Mouse (Mus musculus): ENCODE measurements at regions not wholly inside any gene's neighbourhood (a gene's known extent, or its start where the extent isn't known, plus 50 kb on each side); places are given as distances from the start of the nearest gene placed in this dataset.

GRCm38 (mm10) chr7:74876667-74877066 lies 322.1 kb upstream of the Slco3a1 start:
- DNase-seq: no peak

- DNase-seq: no peak
These were observed 315.7 kb upstream of the Slco3a1 start for GRCm38 (mm10) chr7:74870250-74870649.

- DNase-seq: no peak
These were observed 308.1 kb upstream of the Slco3a1 start for GRCm38 (mm10) chr7:74862727-74863126.

- no peak for DNase-seq
These were observed 289.8 kb upstream of the Slco3a1 start for GRCm38 (mm10) chr7:74844306-74844929.

GRCm38 (mm10) chr7:74823286-74823685 lies 268.7 kb upstream of the Slco3a1 start:
- DNase-seq: no peak

GRCm38 (mm10) chr7:74793241-74793640 lies 238.7 kb upstream of the Slco3a1 start:
- no peak for DNase-seq

- DNase-seq: no peak
These were observed 234.1 kb upstream of the Slco3a1 start for GRCm38 (mm10) chr7:74788696-74789095.

GRCm38 (mm10) chr7:74771435-74772406 lies 217.1 kb upstream of the Slco3a1 start:
- DNase-seq: no peak

- DNase-seq: no peak
These were observed 212.0 kb upstream of the Slco3a1 start for GRCm38 (mm10) chr7:74766550-74766949.

GRCm38 (mm10) chr7:74757469-74757868 lies 202.9 kb upstream of the Slco3a1 start:
- DNase-seq: no peak

GRCm38 (mm10) chr7:74747704-74748103 lies 193.1 kb upstream of the Slco3a1 start:
- DNase-seq: no peak

- DNase-seq: no peak
These were observed 180.4 kb upstream of the Slco3a1 start for GRCm38 (mm10) chr7:74734941-74735340.

GRCm38 (mm10) chr7:74726324-74726991 lies 171.9 kb upstream of the Slco3a1 start:
- no peak for DNase-seq

GRCm38 (mm10) chr7:74719321-74719720 lies 164.7 kb upstream of the Slco3a1 start:
- DNase-seq: no peak

- DNase-seq: no peak
These were observed 155.5 kb upstream of the Slco3a1 start for GRCm38 (mm10) chr7:74709993-74710581.

GRCm38 (mm10) chr7:74709006-74709405 lies 154.4 kb upstream of the Slco3a1 start:
- DNase-seq: no peak

GRCm38 (mm10) chr7:74703533-74703932 lies 149.0 kb upstream of the Slco3a1 start:
- no peak for DNase-seq

- no peak for DNase-seq
These were observed 143.3 kb upstream of the Slco3a1 start for GRCm38 (mm10) chr7:74697794-74698354.

- DNase-seq: no peak
These were observed 141.7 kb upstream of the Slco3a1 start for GRCm38 (mm10) chr7:74696286-74696685.

- DNase-seq: no peak
These were observed 138.5 kb upstream of the Slco3a1 start for GRCm38 (mm10) chr7:74693049-74693448.

GRCm38 (mm10) chr7:74690706-74691105 lies 136.1 kb upstream of the Slco3a1 start:
- peak in 1 of 2 experiments; percentile 13 for DNase-seq

GRCm38 (mm10) chr7:74688116-74688702 lies 133.6 kb upstream of the Slco3a1 start:
- no peak for DNase-seq

Measured in thymus, adult 18-20 months (tissue).